ENCODE assay signal across 8 mouse cellular contexts in genomic region chr6:113237542-113238270, GRCm38 (mm10). TPM values are rescaled to one million over a fixed set of nuclear protein-coding genes. Genes with fewer than 3 reads are reported as not detected.
DNase-seq lines count a peak whose midpoint lies in the region; ATAC-seq lines count a peak whose summit lies in the region.

Gene Mtmr14 (plus strand): TSS chr6:113237843.

- H3K4me1 ChIP-seq in heart, embryonic 14.5 days (ENCODE audit: control insufficient read depth in 2 of 2, insufficient read depth in 2 of 2, low read length in 2 of 2) = peaks cover 3 to 12% of the 10 kb centered on the region in 2 experiments; a peak in 3 of 4 replicates
- H3K4me1 ChIP-seq in liver, embryonic 13.5 days (replicated peaks) = peaks cover 26% of the 10 kb centered on the region
- H3K4me1 ChIP-seq in stomach, embryonic 16.5 days (ENCODE audit: control insufficient read depth, insufficient read depth, low read length) = peaks cover 10% of the 10 kb centered on the region

- under 1% methylated on average over 54 of the region's 55 CpGs for WGBS in heart, embryonic 14.5 days
- under 1% methylated on average over 55 of the region's 55 CpGs for WGBS in liver, embryonic 13.5 days (ENCODE audit: insufficient replicate concordance)
- WGBS in stomach, embryonic 16.5 days = under 1% methylated on average over 54 of the region's 55 CpGs

- H3K27me3 ChIP-seq in heart, embryonic 14.5 days (ENCODE audit: control insufficient read depth, insufficient read depth, low read length) = no peaks in the 10 kb centered on the region
- H3K27me3 ChIP-seq in liver, embryonic 13.5 days = no peaks in the 10 kb centered on the region
- H3K27me3 ChIP-seq in stomach, embryonic 16.5 days (ENCODE audit: control insufficient read depth, insufficient read depth, low read length) = no peaks in the 10 kb centered on the region

- H3K36me3 ChIP-seq in heart, embryonic 14.5 days (ENCODE audit: control insufficient read depth, insufficient read depth, low read length) = peaks cover 13% of the 10 kb centered on the region
- peaks cover 14% of the 10 kb centered on the region for H3K36me3 ChIP-seq in liver, embryonic 13.5 days
- no peaks in the 10 kb centered on the region for H3K36me3 ChIP-seq in stomach, embryonic 16.5 days (ENCODE audit: control insufficient read depth, insufficient read depth, low read length)

- peak within 1 kb of the TSS; percentile 92 for H3K4me2 ChIP-seq in heart, embryonic 14.5 days (ENCODE audit: low read length)
- peak within 1 kb of the TSS; percentile 81 for H3K4me2 ChIP-seq in liver, embryonic 13.5 days
- H3K4me2 ChIP-seq in stomach, embryonic 16.5 days (ENCODE audit: low read depth, low read length) = peak within 1 kb of the TSS; percentile 93

- peak; percentile 94 for DNase-seq in c-Kit-negative CD71-positive TER-119-positive erythroid progenitor cells, embryonic 14.5 days (ENCODE audit: low read depth, low spot score)
- DNase-seq in fibroblast of lung, adult 2 months (ENCODE audit: low read depth) = peak; percentile 87
- DNase-seq in kidney, postnatal 14 days = peak; percentile 99
- DNase-seq in liver, embryonic 13.5 days = peak; percentile 99
- peak; percentile 99 for DNase-seq in neural tube, embryonic 10.5 days (ENCODE audit: extremely low spot score, low spot score)

- H3K9me3 ChIP-seq in heart, embryonic 14.5 days (ENCODE audit: control insufficient read depth, low read length) = no peaks in the 10 kb centered on the region
- no peaks in the 10 kb centered on the region for H3K9me3 ChIP-seq in liver, embryonic 13.5 days (replicated peaks)
- H3K9me3 ChIP-seq in stomach, embryonic 16.5 days (replicated peaks; ENCODE audit: control insufficient read depth, low read length) = no peaks in the 10 kb centered on the region

- H3K9ac ChIP-seq in heart, embryonic 14.5 days (ENCODE audit: low read length) = peak within 1 kb of the TSS; percentile 92
- H3K9ac ChIP-seq in liver, embryonic 13.5 days = peak within 1 kb of the TSS; percentile 90
- H3K9ac ChIP-seq in stomach, embryonic 16.5 days (ENCODE audit: low read length) = peak within 1 kb of the TSS; percentile 93

- peak within 1 kb of the TSS; percentile 91 to 99 for H3K4me3 ChIP-seq in heart, embryonic 14.5 days (ENCODE audit: control insufficient read depth in 1 of 2, insufficient read depth in 1 of 2, low read depth in 1 of 2, low read length in 2 of 2)
- peak within 1 kb of the TSS; percentile 88 for H3K4me3 ChIP-seq in liver, embryonic 13.5 days (replicated peaks)
- H3K4me3 ChIP-seq in stomach, embryonic 16.5 days (replicated peaks; ENCODE audit: low read length) = peak within 1 kb of the TSS; percentile 98

- ATAC-seq in CD4-positive, CD25-positive, alpha-beta regulatory T cell, adult 4 months = peak; percentile 99
- peak; percentile 99 for ATAC-seq in heart, embryonic 14.5 days (ENCODE audit: insufficient number of reproducible peaks, insufficient read depth, low FRiP score, low read depth)
- peak; percentile 99 for ATAC-seq in liver, embryonic 13.5 days (ENCODE audit: low read depth)
- peak; percentile 100 for ATAC-seq in stomach, embryonic 16.5 days (ENCODE audit: insufficient read depth, low FRiP score)

- peak within 1 kb of the TSS in 1 of 2 experiments; percentile 59; a peak in 3 of 4 replicates for H3K27ac ChIP-seq in heart, embryonic 14.5 days (replicated peaks in 1 of 2; ENCODE audit: control insufficient read depth in 1 of 2, insufficient read depth in 1 of 2, low read depth in 2 of 2, low read length in 2 of 2)
- H3K27ac ChIP-seq in liver, embryonic 13.5 days = peak within 1 kb of the TSS; percentile 85
- H3K27ac ChIP-seq in stomach, embryonic 16.5 days (ENCODE audit: low read length) = peak within 1 kb of the TSS; percentile 69; the same call in 1 of the 2 replicates

RNA-seq across cellular contexts. Expression of gene Mtmr14, which starts in this region (rescaled TPM):
- 10 to 100 TPM; 20.6 to 25.6 TPM for polyA plus RNA-seq in CD4-positive, CD25-positive, alpha-beta regulatory T cell, adult 4 months (2017; shearing (Covaris generic))
- polyA plus RNA-seq in heart, embryonic 14.5 days (2014; fragmentation: Nextera tagmentation; extraction: Ambion mirVana) = 25.3 and 26.7 TPM in 2 replicates
- polyA plus RNA-seq in liver, embryonic 13.5 days (2015; fragmentation: Nextera tagmentation; extraction: Ambion mirVana) = 17.9 and 18.0 TPM in 2 replicates
- polyA plus RNA-seq in stomach, embryonic 16.5 days (2015; fragmentation: Nextera tagmentation; extraction: Ambion mirVana) = 25.9 and 26.2 TPM in 2 replicates
